Mouse (Mus musculus) cerebellum, adult 9-10 months (tissue): ENCODE data around the gene Trafd1.

Experiments used
- DNase-seq: peaks from one replicate; pipeline ENCODE4 v3.0.0; 2022

The Trafd1 gene

GRCm38 (mm10) chr5:121385461-121386119, at the start of gene Trafd1:
Gene Trafd1 (minus strand): TSS chr5:121385632.
- peak; percentile 94 for DNase-seq

GRCm38 (mm10) chr5:121428954-121429353, 43.5 kb upstream of the Trafd1 start:
- DNase-seq: no peak

- no peak for DNase-seq
Measured at GRCm38 (mm10) chr5:121423297-121423696, 37.9 kb upstream of the Trafd1 start.

GRCm38 (mm10) chr5:121422787-121423186, 37.4 kb upstream of the Trafd1 start:
- no peak for DNase-seq

GRCm38 (mm10) chr5:121420721-121421120, 35.3 kb upstream of the Trafd1 start:
- DNase-seq: no peak

- no peak for DNase-seq
Measured at GRCm38 (mm10) chr5:121410975-121411374, 25.5 kb upstream of the Trafd1 start.

GRCm38 (mm10) chr5:121407856-121408255, 22.4 kb upstream of the Trafd1 start:
- DNase-seq: no peak

GRCm38 (mm10) chr5:121400849-121401248, 15.4 kb upstream of the Trafd1 start:
- DNase-seq: no peak

- no peak for DNase-seq
Measured at GRCm38 (mm10) chr5:121400064-121400463, 14.6 kb upstream of the Trafd1 start.

- no peak for DNase-seq
Measured at GRCm38 (mm10) chr5:121399540-121399939, 14.1 kb upstream of the Trafd1 start.

- no peak for DNase-seq
Measured at GRCm38 (mm10) chr5:121398965-121399462, 13.6 kb upstream of the Trafd1 start.

- no peak for DNase-seq
Measured at GRCm38 (mm10) chr5:121398146-121398964, 12.9 kb upstream of the Trafd1 start.

GRCm38 (mm10) chr5:121397187-121398145, 12.0 kb upstream of the Trafd1 start, which contains the start of gene Naa25:
Gene Naa25 (plus strand): TSS chr5:121397936.
- peak; percentile 93 for DNase-seq

- DNase-seq: no peak
Measured at GRCm38 (mm10) chr5:121395621-121396020, 10.2 kb upstream of the Trafd1 start.

GRCm38 (mm10) chr5:121393402-121393801, 8.0 kb upstream of the Trafd1 start:
- DNase-seq: peak; percentile 23

GRCm38 (mm10) chr5:121392667-121393380, 7.4 kb upstream of the Trafd1 start:
- peak; percentile 76 for DNase-seq

GRCm38 (mm10) chr5:121389691-121390090, 4.3 kb upstream of the Trafd1 start:
- DNase-seq: no peak

GRCm38 (mm10) chr5:121389106-121389505, 3.7 kb upstream of the Trafd1 start:
- no peak for DNase-seq

- no peak for DNase-seq
Measured at GRCm38 (mm10) chr5:121387126-121387525, 1.7 kb upstream of the Trafd1 start.

GRCm38 (mm10) chr5:121386120-121386909, 883 bp upstream of the Trafd1 start:
- DNase-seq: no peak
